Mouse (Mus musculus) frontal cortex, adult 2 months (tissue): ENCODE data around the gene Olfr98. TPM values are rescaled to one million over a fixed set of nuclear protein-coding genes. Genes with fewer than 3 reads are reported as not detected.

Experiments
- polyA plus RNA-seq: library from polyadenylated mRNA; depleted of rRNA; stranded (reverse); fragments of >200 nt; gene quantifications from 2 replicates; pipeline ENCODE4 v1.2.3, GENCODE M21; 2012; rRNA removed

Olfr98 gene
- polyA plus RNA-seq, 1 experiment: not detected

Other genes with a start within 250 kb of the Olfr98 start
- gene Mog, start 240.4 kb downstream of the Olfr98 start, polyA plus RNA-seq: 43.8 and 54.7 TPM in 2 replicates
- 430 and 435 TPM in 2 replicates for gene Gabbr1, start 217.8 kb downstream of the Olfr98 start, polyA plus RNA-seq
- gene Olfr90, start 175.2 kb downstream of the Olfr98 start, polyA plus RNA-seq: 0.04 TPM in 1 of 2 replicates, not detected in the other
- not detected in 2 replicates for gene Olfr91, start 165.5 kb downstream of the Olfr98 start, polyA plus RNA-seq
- not detected in 2 replicates for gene Olfr92, start 143.7 kb downstream of the Olfr98 start, polyA plus RNA-seq
- not detected in 2 replicates for gene Olfr93, start 102.3 kb downstream of the Olfr98 start, polyA plus RNA-seq
- gene Ubd, start 69.9 kb downstream of the Olfr98 start, polyA plus RNA-seq: not detected in 2 replicates
- not detected in 2 replicates for gene Olfr94, start 62.8 kb downstream of the Olfr98 start, polyA plus RNA-seq
- not detected in 2 replicates for gene Olfr95, start 50.6 kb downstream of the Olfr98 start, polyA plus RNA-seq
- not detected in 2 replicates for gene Olfr96, start 43.6 kb downstream of the Olfr98 start, polyA plus RNA-seq
- gene Olfr97, start 26.4 kb downstream of the Olfr98 start, polyA plus RNA-seq: not detected in 2 replicates
- gene H2-M3, start 6.5 kb upstream of the Olfr98 start, polyA plus RNA-seq: 2.4 and 3.0 TPM in 2 replicates
- 0.08 TPM in 1 of 2 replicates, not detected in the other for gene Olfr99, start 19.7 kb upstream of the Olfr98 start, polyA plus RNA-seq
- gene Olfr101, start 40.6 kb upstream of the Olfr98 start, polyA plus RNA-seq: 0.23 TPM in 1 of 2 replicates, not detected in the other
- gene Olfr102, start 53.3 kb upstream of the Olfr98 start, polyA plus RNA-seq: 0.08 TPM in 1 of 2 replicates, not detected in the other
- gene Olfr103, start 75.9 kb upstream of the Olfr98 start, polyA plus RNA-seq: not detected in 2 replicates
- gene Olfr104-ps, start 95.8 kb upstream of the Olfr98 start, polyA plus RNA-seq: not detected in 2 replicates
- gene Olfr105-ps, start 115.3 kb upstream of the Olfr98 start, polyA plus RNA-seq: not detected in 2 replicates
- not detected in 2 replicates for gene Olfr106-ps, start 126.6 kb upstream of the Olfr98 start, polyA plus RNA-seq
- gene Olfr107, start 135.5 kb upstream of the Olfr98 start, polyA plus RNA-seq: not detected in 2 replicates
- gene Olfr108, start 181.7 kb upstream of the Olfr98 start, polyA plus RNA-seq: not detected in 2 replicates
- gene Olfr109, start 195.2 kb upstream of the Olfr98 start, polyA plus RNA-seq: 0.02 TPM in 1 of 2 replicates, not detected in the other
- gene H2-M2, start 219.8 kb upstream of the Olfr98 start, polyA plus RNA-seq: not detected in 2 replicates
- 0.82 and 0.96 TPM in 2 replicates for gene Olfr110, start 228.7 kb upstream of the Olfr98 start, polyA plus RNA-seq
- 1.3 and 1.6 TPM in 2 replicates for gene Olfr111, start 244.3 kb upstream of the Olfr98 start, polyA plus RNA-seq